Mouse (Mus musculus) liver, embryonic 11.5 days (tissue): ENCODE measurements around the gene Arl3. TPM values are rescaled to one million over a fixed set of nuclear protein-coding genes. Genes with fewer than 3 reads are reported as not detected.
A peak's percentile ranks its signal among the peaks of the same experiment; 100 is the strongest.

Source experiments
- ATAC-seq: fragments of 200-750 bp; cut with Nextera tagmentation; replicated peaks from 2 replicates; pipeline ENCODE4 v1.8.0; 2017; ENCODE audit warnings: moderate number of reproducible peaks, mild to moderate bottlenecking, moderate TSS enrichment, moderate library complexity; ENCODE audit not compliant: low FRiP score
- DNase-seq: peaks from one replicate; pipeline ENCODE4 v3.0.0-alpha.2; 2017; ENCODE audit warnings: low spot score
- H3K27ac ChIP-seq: fragments of 300-500 bp; sonication (generic); 2 replicates; pipeline ENCODE4 v1.5.1; 2014; ENCODE audit warnings: mild to moderate bottlenecking, low read depth, low read length, control low read depth
- H3K27me3 ChIP-seq: fragments of 300-500 bp; sonication (generic); replicated peaks from 2 replicates; pipeline ENCODE4 v1.6.1; 2014; ENCODE audit warnings: low read length, mixed read lengths; ENCODE audit not compliant: control insufficient read depth, insufficient read depth
- H3K36me3 ChIP-seq: fragments of 300-500 bp; sonication (generic); 2 replicates; pipeline ENCODE4 v1.6.1; 2014; ENCODE audit warnings: mild to moderate bottlenecking, low read length, moderate library complexity, mixed read lengths; ENCODE audit not compliant: control insufficient read depth, insufficient read depth
- H3K4me1 ChIP-seq: fragments of 300-500 bp; sonication (generic); replicated peaks from 2 replicates; pipeline ENCODE4 v1.6.1; 2014; ENCODE audit warnings: low read length, mixed read lengths; ENCODE audit not compliant: control insufficient read depth, insufficient read depth
- H3K4me2 ChIP-seq: fragments of 300-500 bp; sonication (generic); 2 replicates; pipeline ENCODE4 v1.6.1; 2014; ENCODE audit warnings: mild to moderate bottlenecking, control low read depth, moderate library complexity
- H3K4me3 ChIP-seq: fragments of 300-500 bp; sonication (generic); 2 replicates; pipeline ENCODE4 v1.5.1; 2014; ENCODE audit warnings: low read depth, low read length, control low read depth
- H3K9ac ChIP-seq: fragments of 300-500 bp; sonication (generic); 2 replicates; pipeline ENCODE4 v1.6.1; 2014; ENCODE audit warnings: low read depth, low read length, control low read depth
- H3K9me3 ChIP-seq: fragments of 300-500 bp; sonication (generic); 2 replicates; pipeline ENCODE4 v1.6.1; 2016; ENCODE audit warnings: low read length, inconsistent platforms, mixed read lengths; ENCODE audit not compliant: control insufficient read depth
- WGBS: fragments of 180-500 bp; shearing (Covaris S2); extraction: QIAGEN DNeasy Blood & Tissue Kit; methylation state at CpG from one replicate; pipeline ENCODE4 v1.1.7; 2014; 5-methylcytosine and 5-hydroxymethylcytosine counted together
- polyA plus RNA-seq: library from polyadenylated mRNA; unstranded; fragments of >200 nt; fragmentation: Nextera tagmentation; extraction: Ambion mirVana; gene quantifications from 2 replicates; pipeline ENCODE4 v1.2.1, GENCODE M21; 2014

The Arl3 gene
- polyA plus RNA-seq, 1 experiment from 2014 or later: 50.5 TPM

DNA sequence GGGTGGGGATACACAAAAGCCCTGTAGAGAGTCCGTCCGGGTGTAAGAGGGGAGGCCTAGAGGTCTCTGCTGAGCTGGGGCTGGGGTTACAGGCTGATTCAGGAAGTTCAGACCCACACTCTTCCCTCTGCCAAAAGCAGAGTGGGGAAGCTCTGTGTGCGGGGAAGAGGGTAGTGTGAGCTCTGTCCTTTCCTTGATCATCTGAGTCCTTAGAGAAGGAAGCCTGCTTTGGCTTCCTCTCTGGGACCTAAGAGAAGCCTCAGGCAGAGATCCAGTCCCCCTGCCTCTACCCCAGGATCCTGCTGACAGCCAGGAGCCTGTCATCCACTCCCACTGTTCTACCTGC lies 66.7 kb downstream of the Arl3 start:
- peak overlapping the region; percentile 99 for H3K4me2 ChIP-seq
- 63% methylated on average over 3 of the region's 3 CpGs for WGBS
- H3K9me3 ChIP-seq: no peaks in the 10 kb centered on the region
- no peak overlapping the region for H3K4me3 ChIP-seq
- peaks cover 68% of the 10 kb centered on the region for H3K4me1 ChIP-seq
- H3K27me3 ChIP-seq: no peaks in the 10 kb centered on the region
- H3K36me3 ChIP-seq: peaks cover 42% of the 10 kb centered on the region
- no peak for DNase-seq
- H3K27ac ChIP-seq: no peak overlapping the region
- no peak overlapping the region for H3K9ac ChIP-seq
- no peak for ATAC-seq

DNA sequence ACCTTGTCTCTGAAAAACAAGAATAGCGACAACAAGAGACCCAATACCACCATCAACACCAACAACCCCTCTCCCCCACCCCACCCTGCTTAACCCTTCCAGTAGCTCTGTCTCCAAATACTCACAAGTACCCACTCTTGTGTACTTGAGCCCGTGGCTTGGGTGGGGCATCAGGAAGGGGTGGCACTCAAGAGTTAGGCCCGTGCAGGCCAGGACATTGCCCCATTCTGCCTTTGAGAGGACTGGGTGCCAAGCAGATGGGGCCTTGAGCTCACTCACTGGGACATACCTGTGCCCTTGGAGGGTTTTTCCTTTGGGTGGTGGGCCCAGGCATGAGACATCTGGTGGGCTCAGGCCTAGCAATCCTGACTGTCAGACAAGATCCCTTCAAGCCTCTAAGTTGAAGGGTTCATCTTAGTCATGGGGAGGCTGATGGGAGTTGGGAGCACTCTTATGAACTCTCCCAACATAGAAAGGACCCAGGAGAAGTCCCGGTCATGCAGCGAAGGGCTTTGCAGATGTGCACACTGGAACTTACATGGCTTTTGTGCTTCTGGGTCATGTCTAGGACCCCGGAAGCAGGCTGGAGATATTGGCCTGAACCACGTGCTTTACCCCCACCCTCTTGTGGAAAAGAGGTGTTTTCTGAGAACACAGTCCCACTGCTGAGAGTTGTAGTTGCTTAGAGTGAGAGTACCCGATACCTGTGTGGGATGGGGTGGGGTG lies 67.2 kb downstream of the Arl3 start:
- Histone ChIP-seq H3K4me1 (peaks cover 65% of the 10 kb centered on the region), H3K9me3 (no peaks in the 10 kb centered on the region), H3K9ac (peak overlapping the region; percentile 99), H3K4me3 (peak overlapping the region; percentile 97), H3K4me2 (peak overlapping the region; percentile 99), H3K27ac (peak overlapping the region; percentile 100), H3K27me3 (no peaks in the 10 kb centered on the region), H3K36me3 (peaks cover 39% of the 10 kb centered on the region)
- ATAC-seq (no peak), DNase-seq (no peak)
- WGBS: 64% methylated on average over 8 of the region's 8 CpGs

DNA sequence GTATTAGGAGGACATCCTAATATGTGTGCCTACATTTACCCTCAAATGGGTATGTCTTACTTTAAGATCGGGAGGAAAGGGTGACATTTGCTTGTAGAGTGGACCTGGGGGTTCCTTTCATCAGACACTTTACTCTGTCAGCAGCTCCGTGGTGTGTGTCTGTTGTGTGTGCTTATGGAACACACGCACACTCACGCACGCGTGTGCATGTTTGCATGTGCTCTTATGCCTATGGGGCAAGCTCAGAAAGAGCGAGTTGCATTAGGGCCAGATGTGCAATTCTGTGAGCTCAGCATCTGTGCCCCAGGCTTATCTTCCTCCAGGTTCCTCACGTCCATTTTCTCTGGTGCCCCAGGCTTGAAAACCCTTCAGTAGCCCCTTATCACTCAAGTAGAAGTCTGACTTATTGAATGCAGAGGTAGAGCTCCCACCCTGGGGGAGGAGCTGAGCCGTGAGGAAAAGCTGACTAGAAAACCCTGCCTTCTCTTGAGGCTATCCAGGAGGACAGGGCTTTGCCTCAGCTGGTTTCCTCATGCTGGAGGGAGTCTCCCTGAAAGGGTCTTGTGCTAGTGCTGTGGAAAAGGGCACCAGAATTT lies 68.1 kb downstream of the Arl3 start:
- Histone ChIP-seq H3K4me3 (peak overlapping the region; percentile 97), H3K4me2 (peak overlapping the region; percentile 99), H3K4me1 (peaks cover 56% of the 10 kb centered on the region), H3K27ac (peak overlapping the region; percentile 100), H3K36me3 (peaks cover 35% of the 10 kb centered on the region), H3K9me3 (no peaks in the 10 kb centered on the region), H3K9ac (peak overlapping the region; percentile 99), H3K27me3 (no peaks in the 10 kb centered on the region)
- DNase-seq (no peak), ATAC-seq (peak; percentile 10; the same call in 1 of the 2 replicates)
- 49% methylated on average over 9 of the region's 9 CpGs for WGBS

DNA sequence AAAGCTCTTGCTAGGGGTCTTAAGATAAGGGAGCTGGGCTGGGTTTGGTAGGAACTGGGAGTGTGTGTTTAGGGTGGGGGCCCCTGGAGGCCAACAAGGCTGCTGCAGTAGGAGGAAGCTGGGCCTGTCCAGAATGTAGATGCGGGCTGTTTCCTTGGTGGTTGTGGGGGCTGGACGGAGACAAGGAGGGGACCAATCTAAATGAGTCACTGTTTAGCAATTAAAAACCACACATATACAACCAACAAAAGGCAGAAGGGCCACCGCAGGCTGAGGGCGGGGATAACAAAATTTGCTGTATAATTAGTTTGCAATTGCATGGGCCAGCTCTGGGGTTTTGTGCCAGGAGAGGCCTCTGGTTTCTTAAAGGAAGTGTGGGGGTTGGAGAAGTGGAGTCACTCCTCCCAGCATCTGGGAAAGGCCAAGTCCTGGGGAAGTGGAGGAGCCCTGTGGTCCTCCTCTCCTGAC lies 68.9 kb downstream of the Arl3 start:
- ATAC-seq (peak; percentile 54), DNase-seq (no peak)
- Histone ChIP-seq H3K4me3 (peak overlapping the region; percentile 97), H3K9me3 (no peaks in the 10 kb centered on the region), H3K9ac (peak overlapping the region; percentile 99), H3K4me2 (peak overlapping the region; percentile 99), H3K27me3 (no peaks in the 10 kb centered on the region), H3K36me3 (peaks cover 29% of the 10 kb centered on the region), H3K4me1 (peaks cover 53% of the 10 kb centered on the region), H3K27ac (peak overlapping the region; percentile 100)
- WGBS: 9% methylated on average over 4 of the region's 4 CpGs

DNA sequence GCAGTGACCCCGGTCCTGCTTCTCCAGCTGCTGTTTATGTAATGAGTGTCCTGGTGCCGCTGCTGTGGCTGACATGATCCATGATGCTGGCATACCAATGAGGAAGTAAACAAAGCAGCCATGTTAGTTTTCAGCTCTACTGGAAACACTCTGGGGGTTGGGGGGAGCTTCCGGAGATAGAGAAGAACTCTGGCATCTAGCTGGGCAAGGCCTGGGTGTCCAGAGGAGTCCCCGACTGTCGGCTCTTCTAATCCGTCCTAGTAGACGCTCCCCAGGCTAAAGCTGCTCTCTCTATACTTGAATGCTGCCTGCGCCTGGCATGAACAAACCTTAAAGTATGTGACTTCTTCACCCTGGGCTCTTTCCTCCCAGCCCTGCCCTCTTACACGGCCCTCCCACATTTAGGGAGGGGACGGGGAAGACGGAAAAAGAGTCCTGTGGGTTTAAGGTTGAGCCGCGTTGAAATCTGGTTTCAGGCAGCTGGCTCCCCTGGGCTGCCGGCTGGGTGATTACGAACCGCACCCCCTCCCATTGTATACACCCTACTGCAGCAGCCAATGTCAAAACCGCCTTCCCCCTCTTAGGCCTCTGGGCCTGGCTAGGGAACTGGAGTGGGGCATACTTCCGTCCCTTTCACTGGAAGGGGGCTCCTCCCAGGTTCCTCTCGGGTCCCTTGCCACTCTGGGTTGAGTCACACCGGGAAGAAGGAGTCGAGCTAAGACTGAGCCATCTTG lies 69.5 kb downstream of the Arl3 start:
- H3K27me3 ChIP-seq: no peaks in the 10 kb centered on the region
- 0% methylated on average over 21 of the region's 21 CpGs for WGBS
- peak overlapping the region; percentile 97 for H3K4me3 ChIP-seq
- peaks cover 25% of the 10 kb centered on the region for H3K36me3 ChIP-seq
- DNase-seq (peak; percentile 83), ATAC-seq (peak; percentile 72)
- H3K9me3 ChIP-seq: no peaks in the 10 kb centered on the region
- peak overlapping the region; percentile 100 for H3K27ac ChIP-seq
- H3K9ac ChIP-seq: peak overlapping the region; percentile 99
- peaks cover 49% of the 10 kb centered on the region for H3K4me1 ChIP-seq
- H3K4me2 ChIP-seq: peak overlapping the region; percentile 99

DNA sequence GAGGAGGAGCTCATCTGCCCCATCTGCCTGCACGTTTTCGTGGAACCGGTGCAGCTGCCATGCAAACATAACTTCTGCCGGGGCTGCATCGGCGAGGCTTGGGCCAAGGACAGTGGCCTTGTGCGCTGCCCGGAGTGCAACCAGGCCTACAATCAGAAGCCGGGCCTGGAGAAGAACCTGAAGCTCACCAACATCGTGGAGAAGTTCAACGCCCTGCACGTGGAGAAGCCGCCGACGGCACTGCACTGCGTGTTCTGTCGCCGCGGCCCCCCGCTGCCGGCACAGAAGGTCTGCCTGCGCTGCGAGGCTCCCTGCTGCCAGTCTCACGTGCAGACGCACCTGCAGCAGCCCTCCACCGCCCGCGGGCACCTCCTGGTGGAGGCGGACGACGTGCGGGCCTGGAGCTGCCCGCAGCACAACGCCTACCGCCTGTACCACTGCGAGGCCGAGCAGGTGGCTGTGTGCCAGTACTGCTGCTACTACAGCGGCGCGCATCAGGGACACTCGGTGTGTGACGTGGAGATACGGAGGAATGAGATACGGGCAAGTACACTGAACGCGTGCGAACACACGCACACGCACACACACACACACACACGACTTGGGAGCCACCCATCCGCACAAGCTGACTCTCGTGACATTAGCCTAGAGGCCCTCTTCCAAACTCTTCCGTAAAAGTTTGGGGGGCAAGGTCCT lies 70.4 kb downstream of the Arl3 start:
- H3K36me3 ChIP-seq: peaks cover 19% of the 10 kb centered on the region
- H3K9me3 ChIP-seq: no peaks in the 10 kb centered on the region
- no peaks in the 10 kb centered on the region for H3K27me3 ChIP-seq
- WGBS: 0% methylated on average over 53 of the region's 53 CpGs
- H3K9ac ChIP-seq: peak overlapping the region; percentile 99
- DNase-seq (peak; percentile 74), ATAC-seq (peak; percentile 22)
- peaks cover 40% of the 10 kb centered on the region for H3K4me1 ChIP-seq
- H3K27ac ChIP-seq: peak overlapping the region; percentile 100
- peak overlapping the region; percentile 97 for H3K4me3 ChIP-seq
- peak overlapping the region; percentile 99 for H3K4me2 ChIP-seq

DNA sequence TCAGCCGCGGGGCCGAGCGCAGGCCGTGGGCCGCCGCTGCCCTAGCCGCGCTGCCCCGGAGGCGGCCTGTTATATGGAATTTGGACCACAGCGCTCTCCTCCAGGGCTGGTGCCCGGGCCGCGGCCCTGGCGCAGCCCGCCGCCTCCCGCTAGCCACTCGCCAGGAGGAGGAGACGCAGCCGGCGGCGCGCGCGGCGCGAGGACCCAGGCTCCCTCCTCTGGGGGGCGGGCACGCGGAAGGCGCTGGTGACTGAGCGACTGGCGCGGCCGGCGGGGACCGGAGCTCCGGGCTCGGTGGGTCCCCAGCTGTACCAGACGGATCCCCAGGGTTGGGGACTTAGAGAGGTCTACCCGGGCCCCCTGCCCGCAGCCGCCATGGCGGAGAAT lies 70.9 kb downstream of the Arl3 start:
- Histone ChIP-seq H3K27ac (peak overlapping the region; percentile 100), H3K4me3 (peak overlapping the region; percentile 97), H3K27me3 (no peaks in the 10 kb centered on the region), H3K4me1 (peaks cover 34% of the 10 kb centered on the region), H3K4me2 (peak overlapping the region; percentile 99), H3K36me3 (peaks cover 16% of the 10 kb centered on the region), H3K9ac (peak overlapping the region; percentile 99), H3K9me3 (no peaks in the 10 kb centered on the region)
- ATAC-seq: no peak
- peak; percentile 83 for DNase-seq
- under 1% methylated on average over 43 of the region's 46 CpGs for WGBS

DNA sequence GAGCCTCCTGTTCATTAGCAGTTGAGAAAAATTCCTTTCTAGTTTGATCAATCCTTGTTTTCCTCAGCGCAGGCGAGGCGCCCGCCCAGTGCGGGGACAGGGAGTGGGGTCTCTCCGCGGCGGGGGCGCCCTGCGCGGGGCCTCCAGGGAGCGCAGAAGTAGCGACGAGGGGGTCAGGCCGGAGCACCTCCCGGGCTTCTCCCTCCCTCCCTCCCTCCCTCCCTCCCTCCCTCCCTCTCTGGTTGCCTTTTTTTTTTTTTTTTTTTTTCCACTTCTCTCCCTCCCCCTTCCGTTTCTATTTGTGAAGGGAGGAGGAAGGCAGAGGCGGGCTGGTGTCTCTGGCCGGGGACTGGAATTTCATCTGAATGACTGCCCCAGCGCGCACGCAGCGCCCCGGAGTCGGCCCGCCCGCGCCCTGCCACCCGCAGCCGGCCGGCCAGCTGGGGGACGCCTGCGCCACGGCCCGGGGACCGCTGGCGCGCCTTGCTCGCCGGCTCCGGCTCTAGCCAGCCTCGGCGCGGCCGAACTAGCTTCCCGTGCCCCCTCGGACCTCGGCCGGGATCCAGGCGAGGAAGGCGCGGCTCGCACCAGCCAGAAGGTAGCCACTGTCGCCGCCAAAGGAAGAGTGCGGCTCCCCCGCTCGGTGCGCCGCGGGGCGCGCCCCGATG lies 71.5 kb downstream of the Arl3 start, which contains the start of gene Trim8:
Gene Trim8 (plus strand): TSS at position 302 of the 668 bp plus-strand sequence.
- Histone ChIP-seq H3K27ac (peak within 1 kb of the TSS; percentile 100), H3K4me1 (peaks cover 30% of the 10 kb centered on the region), H3K9me3 (no peaks in the 10 kb centered on the region), H3K36me3 (peaks cover 12% of the 10 kb centered on the region), H3K4me3 (peak within 1 kb of the TSS; percentile 97), H3K9ac (peak within 1 kb of the TSS; percentile 99), H3K4me2 (peak within 1 kb of the TSS; percentile 99), H3K27me3 (no peaks in the 10 kb centered on the region)
- under 1% methylated on average over 52 of the region's 64 CpGs for WGBS
- ATAC-seq (no peak; the same call in 1 of the 2 replicates), DNase-seq (peak; percentile 85)
